Mouse (Mus musculus): ENCODE results near the gene Siglecf.
"Not testable (repeated sequence)": the region's sequence is repeated elsewhere in the genome, so short reads cannot be mapped to it uniquely, and the experiment has no call there.

Siglecf gene

GRCm38 (mm10) chr7:43351154-43351553 is at the start of gene Siglecf:
TSS of gene Siglecf (plus strand) at chr7:43351341.
- DNase-seq (ENCODE audit: low read depth, low spot score): no peak

GRCm38 (mm10) chr7:43305235-43305634 is 45.9 kb upstream of the Siglecf start:
- DNase-seq (ENCODE audit: low read depth, low spot score): peak; percentile 10

DNA sequence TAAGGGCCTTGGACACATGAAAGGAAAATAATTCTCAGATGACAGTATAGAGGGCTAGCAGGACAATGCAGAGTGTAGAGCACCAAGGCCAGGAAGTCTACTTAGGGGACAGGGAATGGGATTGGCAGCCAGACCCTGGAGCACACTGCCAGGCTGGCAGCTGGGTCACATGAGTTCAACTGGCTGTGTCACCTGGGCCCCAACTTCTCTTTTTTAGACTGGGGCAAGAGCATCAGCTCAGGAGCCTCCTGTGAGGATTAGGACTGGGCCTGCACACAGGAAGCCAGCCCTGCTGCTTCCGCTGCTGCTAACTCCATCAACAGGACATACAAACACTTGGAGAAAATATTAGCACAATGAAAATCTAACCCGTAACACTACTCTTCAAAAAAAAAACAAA is 42.1 kb upstream of the Siglecf start:
- no peak for DNase-seq (ENCODE audit: low read depth, low spot score)

- DNase-seq (ENCODE audit: low read depth, low spot score): peak; percentile 5
Measured at GRCm38 (mm10) chr7:43311632-43312031, 39.5 kb upstream of the Siglecf start.

DNA sequence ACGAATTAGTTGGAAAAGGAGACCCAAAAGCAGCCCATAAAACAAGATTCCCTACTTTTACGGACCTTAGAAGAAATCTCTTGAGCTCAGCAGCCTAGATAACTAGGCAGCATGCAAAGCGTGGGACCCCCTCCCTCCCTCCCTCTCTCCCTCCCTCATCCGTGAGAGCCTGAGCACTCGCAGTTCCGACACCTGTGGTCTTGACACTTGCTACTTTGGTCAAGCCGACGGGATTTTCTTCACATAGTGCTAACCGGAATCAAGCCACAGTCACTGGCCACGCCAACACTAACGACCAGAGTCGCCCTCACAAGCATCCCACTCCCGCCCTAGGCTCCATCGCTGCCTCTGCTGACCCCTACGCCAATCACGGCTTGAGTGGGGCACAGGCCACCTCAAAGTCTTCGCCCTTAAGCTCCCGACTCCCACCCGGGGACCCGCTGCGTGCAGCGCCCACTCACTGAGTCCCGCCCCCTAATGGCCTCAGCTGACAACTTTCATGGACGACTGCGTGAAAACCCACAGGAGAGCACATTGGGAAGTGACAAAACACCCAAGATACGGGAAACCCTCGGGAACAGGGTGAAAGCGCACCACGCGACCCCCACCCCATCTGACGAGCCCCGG is 38.6 kb upstream of the Siglecf start:
- DNase-seq (ENCODE audit: low read depth, low spot score): peak; percentile 5

GRCm38 (mm10) chr7:43313013-43313428 is 38.1 kb upstream of the Siglecf start, which contains the start of gene Zfp715:
TSS of gene Zfp715 (minus strand) at chr7:43313294.
- peak; percentile 97 for DNase-seq (ENCODE audit: low read depth, low spot score)

DNA sequence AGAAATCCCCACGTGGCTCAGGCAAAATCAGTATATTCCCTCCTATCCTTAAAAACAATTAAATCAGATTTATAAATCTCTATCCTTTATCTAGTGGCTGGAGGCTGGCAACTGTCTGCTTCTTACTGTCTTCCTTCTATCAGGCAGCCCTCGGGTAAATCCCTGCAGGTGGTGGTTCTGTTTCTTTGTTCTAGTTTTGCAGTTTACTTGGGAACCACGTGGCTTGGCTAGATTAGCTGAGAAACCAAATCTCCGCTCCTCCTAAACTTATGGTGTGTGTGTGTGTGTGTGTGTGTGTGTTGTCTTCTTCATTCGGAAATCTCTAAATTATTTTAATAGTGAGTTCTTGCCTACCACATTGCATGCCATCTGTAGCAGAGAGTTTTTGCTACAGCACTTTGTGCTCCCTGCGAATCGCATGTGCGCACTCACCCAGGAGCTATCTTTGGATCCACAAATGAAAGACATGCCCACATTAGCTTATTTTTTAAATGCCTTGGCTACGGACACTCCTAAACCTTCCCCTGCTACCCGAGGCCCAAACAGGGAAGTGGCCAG is 24.8 kb upstream of the Siglecf start:
- DNase-seq (ENCODE audit: low read depth, low spot score): peak; percentile 38

DNA sequence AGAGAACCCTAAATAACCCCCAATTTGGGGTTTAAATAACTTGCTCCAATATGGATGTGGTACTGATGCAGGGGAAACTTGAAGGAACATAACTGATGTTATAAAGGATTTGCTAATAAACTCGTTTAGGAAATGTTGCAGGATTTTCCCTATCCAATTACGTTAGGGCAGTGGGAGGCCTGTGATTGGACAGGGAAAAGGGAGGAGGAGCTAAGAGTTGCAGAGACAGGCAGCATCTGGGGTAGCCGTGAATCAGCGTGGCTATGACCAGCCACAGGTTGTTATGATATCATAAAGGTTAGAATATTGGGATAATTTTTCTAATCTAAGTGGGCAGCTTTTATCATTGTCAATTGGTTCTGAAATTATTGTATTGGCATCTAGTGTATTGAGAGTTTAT is 23.0 kb upstream of the Siglecf start:
- DNase-seq (ENCODE audit: low read depth, low spot score): no peak

DNA sequence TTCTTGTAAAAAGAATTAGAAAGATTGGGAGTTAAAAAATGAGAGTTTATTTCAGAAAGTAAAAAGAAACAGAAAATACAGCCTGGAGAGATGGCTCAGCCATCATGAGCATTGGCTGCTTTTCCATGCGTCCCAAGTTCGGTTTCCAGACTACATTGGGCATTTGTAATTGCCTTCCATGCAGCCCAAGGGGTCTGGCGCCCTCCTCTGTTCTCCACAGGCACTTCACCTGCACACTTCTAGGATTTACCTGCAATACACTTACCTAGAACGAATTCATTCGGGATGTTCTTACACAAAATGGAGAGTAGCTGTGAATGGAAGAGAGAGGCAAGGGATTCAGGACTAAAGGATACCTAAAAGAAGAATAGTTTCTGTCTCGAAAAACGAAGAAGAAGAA is 17.9 kb upstream of the Siglecf start:
- DNase-seq (ENCODE audit: low read depth, low spot score): no peak

DNA sequence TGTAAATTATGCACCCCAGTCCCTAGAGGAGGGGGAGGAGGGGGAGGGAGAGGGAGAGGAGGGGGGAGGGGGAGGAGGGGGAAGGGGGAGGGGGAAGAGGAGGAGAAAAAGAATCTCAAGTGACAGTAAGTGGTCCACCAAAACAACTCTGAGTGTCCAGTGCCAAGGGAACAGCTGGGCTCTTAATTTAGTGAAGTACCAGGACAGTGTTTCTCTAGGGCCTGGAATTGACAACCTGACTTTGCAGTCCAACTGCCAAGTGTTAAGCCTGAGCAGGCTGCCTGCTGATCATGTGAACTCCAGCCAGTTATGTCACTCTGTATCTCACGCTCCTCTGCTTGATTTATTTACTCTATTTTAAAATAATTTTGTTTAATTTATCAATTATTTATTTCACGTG is 17.2 kb upstream of the Siglecf start:
- DNase-seq (ENCODE audit: low read depth, low spot score): no peak

GRCm38 (mm10) chr7:43340771-43341170 is 10.4 kb upstream of the Siglecf start:
- no peak for DNase-seq (ENCODE audit: low read depth, low spot score)

DNA sequence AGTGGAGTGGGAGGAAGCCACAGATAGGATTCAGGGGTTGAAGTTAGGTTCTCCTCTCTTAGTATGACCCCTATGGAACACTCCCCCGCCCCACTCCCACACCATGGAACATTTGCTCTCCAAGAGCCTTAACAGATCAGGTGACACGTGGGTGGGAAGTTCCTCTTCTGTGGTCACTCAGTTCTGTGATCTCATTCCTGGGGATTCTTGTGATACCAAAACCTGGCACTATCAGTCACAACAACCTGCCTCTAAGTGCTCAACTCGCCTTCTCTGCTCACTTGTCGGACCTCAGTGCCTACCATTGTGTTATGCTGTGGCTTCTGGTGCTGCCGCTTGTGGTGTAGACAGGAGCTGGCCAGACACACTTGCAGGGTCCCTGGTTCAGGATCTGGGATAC is 8.0 kb upstream of the Siglecf start:
- DNase-seq (ENCODE audit: low read depth, low spot score): no peak

DNA sequence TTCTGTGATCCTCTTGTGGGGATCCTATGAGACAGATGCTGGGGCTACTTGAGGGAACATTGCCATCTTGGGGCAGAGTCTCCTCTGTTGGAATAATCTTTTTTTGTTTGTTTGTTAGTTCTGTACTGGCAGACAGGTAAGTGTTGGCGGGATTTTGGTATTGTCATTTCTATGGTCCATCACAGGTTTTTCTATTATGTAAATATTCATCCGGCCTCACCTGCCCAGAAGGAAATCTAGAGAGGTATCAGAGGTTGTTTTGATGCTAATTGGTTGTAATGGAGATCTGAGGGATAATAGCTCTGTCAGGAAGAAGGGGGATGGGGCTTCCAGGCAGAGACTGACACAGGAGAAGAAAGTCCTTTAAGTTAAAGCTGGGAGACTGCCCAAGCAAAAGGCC is 7.1 kb upstream of the Siglecf start:
- DNase-seq (ENCODE audit: low read depth, low spot score): no peak

DNA sequence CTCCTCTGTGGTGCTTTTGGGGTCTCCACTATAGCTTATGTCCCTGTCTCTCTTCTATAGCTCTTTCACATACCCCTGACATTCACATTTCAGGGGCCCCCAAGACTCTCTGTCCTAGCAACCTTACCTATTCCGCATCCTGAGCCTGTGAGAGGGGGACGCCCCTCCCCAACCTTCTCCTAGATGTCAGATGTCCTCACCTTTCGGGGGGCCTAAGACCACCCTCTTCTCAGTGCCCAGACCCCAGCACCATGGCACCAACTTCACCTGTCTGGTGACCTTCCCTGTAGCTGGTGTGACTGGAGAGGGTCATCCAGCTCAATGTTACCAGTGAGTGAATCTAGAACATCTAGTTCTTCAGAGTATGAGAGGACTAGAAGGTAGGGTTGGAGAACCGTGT is 6.7 kb upstream of the Siglecf start:
- DNase-seq (ENCODE audit: low read depth, low spot score): no peak

DNA sequence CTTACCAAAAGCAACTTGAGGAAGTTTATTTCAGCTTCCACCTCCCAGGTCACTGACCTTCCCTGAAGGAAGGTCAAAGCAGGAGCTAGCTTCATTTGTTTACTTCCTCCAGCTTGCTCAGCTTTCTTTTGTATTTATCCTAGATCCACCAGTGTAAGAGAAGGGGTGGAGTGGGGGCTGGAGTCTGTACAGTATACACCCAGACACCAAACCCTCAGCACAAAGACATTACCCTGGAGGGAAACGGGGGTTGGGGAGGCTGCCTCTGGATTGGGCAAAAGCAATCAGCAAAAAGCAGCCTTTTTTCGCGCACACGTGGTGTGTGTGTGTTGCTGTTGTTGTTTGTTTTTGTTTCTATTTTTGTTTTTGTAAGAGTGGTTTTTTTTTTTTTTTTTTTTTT is 5.0 kb upstream of the Siglecf start:
- no peak for DNase-seq (ENCODE audit: low read depth, low spot score)

DNA sequence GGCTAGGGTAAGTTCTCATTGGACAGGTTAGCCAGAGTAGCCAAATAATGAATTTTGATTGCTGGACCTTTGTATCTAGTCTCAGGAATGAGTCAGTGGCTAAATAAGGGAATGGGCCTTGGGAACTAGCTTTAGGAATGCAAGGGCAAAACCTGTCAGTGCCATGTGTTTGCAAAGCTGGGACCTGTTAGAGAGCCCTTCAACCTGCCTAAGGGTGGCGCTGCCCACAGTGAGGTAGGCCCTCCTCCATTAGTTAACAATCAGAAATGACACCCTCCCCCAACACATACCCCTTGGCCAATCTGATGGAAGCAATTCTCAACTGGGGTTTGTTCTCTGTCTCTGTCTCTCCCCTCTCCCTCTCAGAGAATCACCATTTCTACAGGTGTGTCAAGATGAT is 4.6 kb upstream of the Siglecf start:
- DNase-seq (ENCODE audit: low read depth, low spot score): no peak

GRCm38 (mm10) chr7:43349623-43350022 is 1.5 kb upstream of the Siglecf start:
- not testable (repeated sequence) for DNase-seq (ENCODE audit: low read depth, low spot score)

- peak; percentile 24 for DNase-seq (ENCODE audit: low read depth, low spot score)
Measured at GRCm38 (mm10) chr7:43353118-43353517, 2.0 kb downstream of the Siglecf start.

GRCm38 (mm10) chr7:43353758-43354157 is 2.6 kb downstream of the Siglecf start:
- no peak for DNase-seq (ENCODE audit: low read depth, low spot score)

DNA sequence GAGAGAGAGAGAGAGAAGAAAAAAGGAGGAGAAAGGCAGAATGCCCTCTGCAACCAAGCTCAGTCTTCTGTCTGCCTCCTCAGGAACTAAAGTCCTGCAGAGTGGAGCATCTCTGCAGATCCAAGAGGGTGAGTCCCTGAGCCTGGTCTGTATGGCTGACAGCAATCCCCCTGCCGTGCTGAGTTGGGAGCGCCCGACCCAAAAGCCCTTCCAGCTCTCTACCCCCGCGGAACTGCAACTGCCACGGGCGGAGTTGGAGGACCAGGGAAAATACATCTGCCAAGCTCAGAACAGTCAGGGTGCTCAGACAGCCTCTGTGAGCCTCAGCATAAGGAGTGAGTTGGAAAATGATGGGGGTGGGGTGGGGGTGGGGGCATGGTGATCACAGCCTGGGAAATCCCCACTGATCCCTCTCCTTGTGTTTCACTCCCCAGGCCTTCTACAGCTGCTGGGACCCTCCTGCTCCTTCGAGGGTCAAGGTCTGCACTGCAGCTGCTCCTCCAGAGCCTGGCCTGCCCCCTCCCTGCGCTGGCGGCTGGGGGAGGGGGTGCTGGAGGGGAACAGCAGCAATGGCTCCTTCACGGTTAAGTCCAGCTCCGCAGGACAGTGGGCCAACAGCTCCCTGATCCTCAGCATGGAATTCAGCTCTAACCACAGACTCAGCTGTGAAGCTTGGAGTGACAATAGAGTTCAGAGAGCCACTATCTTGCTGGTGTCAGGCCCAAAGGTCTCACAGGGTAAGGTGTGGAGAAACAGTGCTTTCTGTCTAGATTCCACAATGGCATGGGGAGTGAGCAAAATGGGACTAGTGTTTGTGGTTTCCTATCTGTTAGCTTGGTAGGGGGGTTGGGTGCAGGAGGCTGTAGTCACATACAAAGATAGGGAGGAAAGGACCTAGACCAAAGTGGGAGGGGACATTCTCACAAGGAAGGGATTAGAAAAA is 4.0 kb downstream of the Siglecf start:
- no peak for DNase-seq (ENCODE audit: low read depth, low spot score)

- DNase-seq (ENCODE audit: low read depth, low spot score): no peak
Measured at GRCm38 (mm10) chr7:43358556-43358955, 7.4 kb downstream of the Siglecf start.

- DNase-seq (ENCODE audit: low read depth, low spot score): no peak
Measured at GRCm38 (mm10) chr7:43361442-43361841, 10.3 kb downstream of the Siglecf start.

DNA sequence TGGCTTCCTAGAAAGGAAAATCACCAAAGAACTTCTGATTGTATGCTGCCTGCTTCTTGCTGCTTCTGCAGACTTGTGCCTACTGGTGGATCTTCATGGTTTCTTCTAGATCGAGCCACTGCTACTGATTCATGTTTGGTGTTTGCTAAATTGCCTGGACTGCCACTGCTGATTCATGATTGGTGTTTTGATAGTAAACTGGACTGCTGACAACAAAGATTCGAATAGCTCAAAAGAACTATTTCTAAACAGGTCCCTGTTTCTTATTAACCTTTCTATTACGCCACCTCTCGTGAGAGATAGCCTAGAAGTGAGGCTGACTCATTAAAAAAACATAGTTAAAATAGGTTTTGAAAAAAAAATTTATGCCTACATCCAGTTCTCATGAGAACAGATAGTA is 10.9 kb downstream of the Siglecf start:
- no peak for DNase-seq (ENCODE audit: low read depth, low spot score)
